Mouse (Mus musculus): ENCODE results near the gene Wasf2. TPM values are rescaled to one million over a fixed set of nuclear protein-coding genes. Genes with fewer than 3 reads are reported as not detected.
A peak's percentile ranks its signal among the peaks of the same experiment; 100 is the strongest.

The Wasf2 gene
- polyA plus RNA-seq, 1 experiment from 2014 or later, result 73.7 TPM

GRCm38 (mm10) chr4:133106691-133107090 lies 23.6 kb upstream of the Wasf2 start:
- H3K27ac ChIP-seq, result no peak overlapping the region
- H3K9me3 ChIP-seq (replicated peaks), result no peaks in the 10 kb centered on the region
- peaks cover 44% of the 10 kb centered on the region for H3K4me1 ChIP-seq
- H3K27me3 ChIP-seq (ENCODE audit: low read depth, poor library complexity, severe bottlenecking), result no peaks in the 10 kb centered on the region
- WGBS, result 95% methylated on average over 7 of the region's 7 CpGs
- no peak overlapping the region for H3K4me3 ChIP-seq
- H3K36me3 ChIP-seq, result no peaks in the 10 kb centered on the region
- no peak for DNase-seq (ENCODE audit: low spot score)

- Histone ChIP-seq H3K27ac (peak overlapping the region; percentile 87), H3K27me3 (ENCODE audit: low read depth, poor library complexity, severe bottlenecking) (no peaks in the 10 kb centered on the region), H3K9me3 (replicated peaks) (no peaks in the 10 kb centered on the region), H3K4me3 (peak overlapping the region; percentile 7; the same call in 1 of the 2 replicates), H3K4me1 (peaks cover 55% of the 10 kb centered on the region), H3K36me3 (no peaks in the 10 kb centered on the region)
- DNase-seq (ENCODE audit: low spot score), result no peak
- 59% methylated on average over 13 of the region's 13 CpGs for WGBS
These were observed 22.5 kb upstream of the Wasf2 start for GRCm38 (mm10) chr4:133107788-133108281.

GRCm38 (mm10) chr4:133108481-133109334 lies 21.6 kb upstream of the Wasf2 start:
- no peaks in the 10 kb centered on the region for H3K36me3 ChIP-seq
- peak overlapping the region; percentile 87 for H3K27ac ChIP-seq
- peak; percentile 65 for DNase-seq (ENCODE audit: low spot score)
- H3K4me1 ChIP-seq, result peaks cover 58% of the 10 kb centered on the region
- no peaks in the 10 kb centered on the region for H3K27me3 ChIP-seq (ENCODE audit: low read depth, poor library complexity, severe bottlenecking)
- no peaks in the 10 kb centered on the region for H3K9me3 ChIP-seq (replicated peaks)
- 54% methylated on average over 13 of the region's 13 CpGs for WGBS
- peak overlapping the region; percentile 7; the same call in 1 of the 2 replicates for H3K4me3 ChIP-seq

DNA sequence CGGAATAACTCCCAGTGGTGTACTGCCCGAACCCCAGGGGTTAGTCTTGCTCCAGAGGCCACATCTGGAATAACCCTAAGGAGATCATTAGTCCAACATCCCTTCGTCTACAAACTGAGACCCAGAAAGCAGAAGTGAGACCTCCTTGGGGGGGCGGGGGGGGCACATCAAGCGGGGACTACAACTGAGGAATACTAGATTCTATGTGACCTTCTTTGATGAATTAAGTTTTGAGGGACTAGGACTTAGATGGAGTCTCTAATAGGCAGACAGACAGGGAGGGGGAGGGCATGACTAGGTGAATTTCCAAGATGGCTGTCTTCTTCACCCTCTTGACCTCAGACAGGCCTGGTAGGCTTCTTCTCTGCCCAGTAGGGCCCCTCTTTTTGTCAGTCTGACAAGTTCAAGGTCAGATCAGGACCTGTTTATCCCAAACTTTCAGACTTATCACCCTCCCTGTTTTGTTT lies 20.9 kb upstream of the Wasf2 start:
- peaks cover 53% of the 10 kb centered on the region for H3K4me1 ChIP-seq
- H3K4me3 ChIP-seq, result 0 out of 2 replicates have a peak overlapping the region, but pooled peaks have one; percentile 7
- peak overlapping the region; percentile 87 for H3K27ac ChIP-seq
- WGBS, result 35% methylated on average over 5 of the region's 5 CpGs
- no peaks in the 10 kb centered on the region for H3K9me3 ChIP-seq (replicated peaks)
- no peaks in the 10 kb centered on the region for H3K27me3 ChIP-seq (ENCODE audit: low read depth, poor library complexity, severe bottlenecking)
- no peak for DNase-seq (ENCODE audit: low spot score)
- H3K36me3 ChIP-seq, result no peaks in the 10 kb centered on the region

DNA sequence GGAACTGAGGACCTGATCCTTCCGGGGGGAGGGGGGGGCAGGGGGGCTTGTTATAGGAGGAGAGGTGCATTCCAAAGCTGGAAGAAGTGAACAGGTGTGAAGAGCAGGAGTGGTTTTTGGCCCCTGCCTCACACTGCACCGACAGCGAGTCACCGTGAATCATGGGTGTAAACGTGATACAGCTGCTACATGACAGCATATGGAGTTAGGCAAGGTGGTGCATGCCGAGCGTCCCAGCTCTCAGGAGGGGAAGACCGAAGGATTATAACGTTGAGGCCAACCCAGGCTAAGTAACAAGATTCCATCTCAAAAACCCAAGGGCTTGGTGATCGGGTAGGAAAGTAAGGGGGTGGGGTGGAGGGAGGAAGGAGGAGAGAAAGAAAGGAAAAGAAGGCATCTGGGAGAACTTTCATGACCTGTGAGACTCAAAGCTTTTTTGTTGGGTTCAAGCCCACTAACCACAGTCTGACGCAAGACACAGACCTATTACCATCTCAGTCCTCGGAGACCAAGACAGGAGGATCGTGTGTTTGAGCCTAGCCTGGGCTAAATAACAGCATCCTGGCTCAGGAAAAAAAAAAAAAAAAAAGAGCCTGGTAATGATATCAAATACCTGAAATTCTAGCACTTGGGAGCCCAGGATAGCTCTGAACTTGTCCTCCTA lies 18.0 kb upstream of the Wasf2 start:
- Histone ChIP-seq H3K4me3 (no peak overlapping the region), H3K36me3 (no peaks in the 10 kb centered on the region), H3K9me3 (replicated peaks) (no peaks in the 10 kb centered on the region), H3K4me1 (peaks cover 71% of the 10 kb centered on the region), H3K27ac (peak overlapping the region; percentile 47; the same call in 1 of the 2 replicates), H3K27me3 (ENCODE audit: low read depth, poor library complexity, severe bottlenecking) (no peaks in the 10 kb centered on the region)
- no peak for DNase-seq (ENCODE audit: low spot score)
- 52% methylated on average over 13 of the region's 13 CpGs for WGBS

- Histone ChIP-seq H3K36me3 (no peaks in the 10 kb centered on the region), H3K4me3 (no peak overlapping the region; the same call in 1 of the 2 replicates), H3K27me3 (ENCODE audit: low read depth, poor library complexity, severe bottlenecking) (no peaks in the 10 kb centered on the region), H3K27ac (peak overlapping the region; percentile 76), H3K4me1 (peaks cover 69% of the 10 kb centered on the region), H3K9me3 (replicated peaks) (no peaks in the 10 kb centered on the region)
- no peak for DNase-seq (ENCODE audit: low spot score)
- WGBS, result 53% methylated on average over 6 of the region's 6 CpGs
These were observed 16.9 kb upstream of the Wasf2 start for GRCm38 (mm10) chr4:133113351-133113882.

GRCm38 (mm10) chr4:133114762-133115161 lies 15.5 kb upstream of the Wasf2 start:
- Histone ChIP-seq H3K4me3 (no peak overlapping the region), H3K9me3 (replicated peaks) (no peaks in the 10 kb centered on the region), H3K4me1 (peaks cover 56% of the 10 kb centered on the region), H3K36me3 (no peaks in the 10 kb centered on the region), H3K27ac (no peak overlapping the region), H3K27me3 (ENCODE audit: low read depth, poor library complexity, severe bottlenecking) (no peaks in the 10 kb centered on the region)
- WGBS, result 79% methylated on average over 3 of the region's 3 CpGs
- DNase-seq (ENCODE audit: low spot score), result no peak

GRCm38 (mm10) chr4:133115721-133116429 lies 14.4 kb upstream of the Wasf2 start:
- no peaks in the 10 kb centered on the region for H3K36me3 ChIP-seq
- peak overlapping the region; percentile 92 for H3K27ac ChIP-seq
- H3K4me3 ChIP-seq, result no peak overlapping the region
- DNase-seq (ENCODE audit: low spot score), result no peak
- no peaks in the 10 kb centered on the region for H3K9me3 ChIP-seq (replicated peaks)
- no peaks in the 10 kb centered on the region for H3K27me3 ChIP-seq (ENCODE audit: low read depth, poor library complexity, severe bottlenecking)
- 86% methylated on average over 14 of the region's 14 CpGs for WGBS
- peaks cover 57% of the 10 kb centered on the region for H3K4me1 ChIP-seq

DNA sequence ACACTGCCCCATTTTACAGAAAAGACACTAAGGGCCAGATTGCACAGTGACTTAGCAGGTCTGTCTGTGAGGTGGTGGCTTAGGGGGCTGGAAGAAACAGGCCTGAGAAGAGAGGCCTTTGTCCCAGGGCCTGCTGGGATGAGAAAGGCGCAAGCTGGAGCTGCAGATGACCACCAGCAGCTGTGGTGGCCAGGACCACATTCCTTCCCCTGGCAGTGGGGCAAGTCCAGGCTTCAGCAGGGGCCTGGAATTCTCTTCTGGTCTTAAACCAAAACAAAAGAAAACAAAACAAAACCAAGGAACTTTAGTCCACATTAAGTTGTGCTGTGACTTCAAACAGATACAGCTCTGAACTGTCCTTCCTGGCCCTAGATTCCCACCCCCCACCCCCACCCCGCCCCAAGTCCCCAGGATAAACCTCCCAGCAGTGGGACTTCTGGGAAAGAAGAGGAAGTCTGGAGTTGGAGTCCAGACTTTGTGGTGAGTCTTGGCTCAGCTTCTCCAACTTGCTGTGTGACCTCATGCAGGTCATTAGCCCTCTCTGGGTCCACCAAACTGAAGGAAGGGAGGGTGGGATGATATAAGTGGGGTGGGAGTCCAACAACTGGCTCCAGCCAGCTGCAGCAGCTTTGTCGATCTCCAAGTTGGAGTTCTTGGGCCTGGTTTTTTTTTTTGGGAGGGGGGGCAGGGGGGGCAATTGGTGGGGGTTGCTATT lies 13.4 kb upstream of the Wasf2 start:
- no peaks in the 10 kb centered on the region for H3K9me3 ChIP-seq (replicated peaks)
- peak overlapping the region; percentile 32 for H3K4me3 ChIP-seq
- peak overlapping the region; percentile 92 for H3K27ac ChIP-seq
- DNase-seq (ENCODE audit: low spot score), result no peak
- peaks cover 64% of the 10 kb centered on the region for H3K4me1 ChIP-seq
- no peaks in the 10 kb centered on the region for H3K27me3 ChIP-seq (ENCODE audit: low read depth, poor library complexity, severe bottlenecking)
- H3K36me3 ChIP-seq, result no peaks in the 10 kb centered on the region
- WGBS, result 49% methylated on average over 3 of the region's 3 CpGs

DNA sequence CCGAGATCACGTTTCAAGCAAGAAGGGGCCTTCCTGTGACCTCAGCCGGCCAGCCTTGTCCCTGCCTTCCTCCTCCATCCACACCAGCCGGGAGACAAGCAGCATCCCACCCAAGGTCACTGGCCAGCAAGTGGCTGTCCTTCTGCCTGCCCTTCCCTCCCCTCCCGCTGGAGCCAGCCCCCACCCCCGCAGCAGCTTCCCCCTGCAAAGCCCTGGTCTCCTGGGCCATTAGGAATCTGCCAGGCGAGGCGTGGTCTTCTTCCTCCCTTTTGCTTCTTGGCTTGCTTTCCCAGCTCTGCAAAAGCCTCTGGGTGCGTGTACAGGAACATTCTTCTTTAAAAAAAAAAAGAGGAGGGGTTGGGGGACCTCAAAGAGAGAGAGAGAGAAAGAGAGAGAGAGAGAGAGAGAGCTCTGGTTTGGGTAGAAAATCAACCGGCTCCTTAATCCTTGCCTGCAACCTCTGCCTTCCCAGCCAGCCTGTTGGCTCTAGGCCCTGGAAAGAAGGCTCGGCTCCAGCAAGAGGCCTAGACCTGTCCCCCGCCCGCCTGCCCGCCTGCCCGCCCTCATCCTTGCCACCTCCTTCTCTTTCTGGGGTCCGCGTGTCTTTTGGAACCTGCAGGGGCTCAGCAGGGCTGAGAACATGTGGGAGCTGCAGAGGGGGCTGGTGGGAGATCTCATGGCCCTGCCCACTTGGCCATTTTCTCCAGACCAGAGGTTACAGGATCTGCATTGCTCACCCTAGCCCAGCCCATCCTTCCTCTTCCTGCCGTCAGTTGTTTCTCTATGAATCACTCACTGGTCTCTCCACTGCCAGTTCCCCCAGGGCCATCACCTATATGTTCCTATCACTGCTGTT lies 12.5 kb upstream of the Wasf2 start:
- no peaks in the 10 kb centered on the region for H3K27me3 ChIP-seq (ENCODE audit: low read depth, poor library complexity, severe bottlenecking)
- peak; percentile 68 for DNase-seq (ENCODE audit: low spot score)
- H3K36me3 ChIP-seq, result no peaks in the 10 kb centered on the region
- H3K9me3 ChIP-seq (replicated peaks), result no peaks in the 10 kb centered on the region
- H3K4me1 ChIP-seq, result peaks cover 60% of the 10 kb centered on the region
- WGBS, result 12% methylated on average over 18 of the region's 18 CpGs
- H3K4me3 ChIP-seq, result peak overlapping the region; percentile 32
- H3K27ac ChIP-seq, result peak overlapping the region; percentile 92

GRCm38 (mm10) chr4:133118775-133119375 lies 11.4 kb upstream of the Wasf2 start:
- H3K4me1 ChIP-seq, result peaks cover 50% of the 10 kb centered on the region

More at GRCm38 (mm10) chr4:133118775-133119375, 11.4 kb upstream of the Wasf2 start:
- Histone ChIP-seq H3K9me3 (replicated peaks) (no peaks in the 10 kb centered on the region), H3K4me3 (no peak overlapping the region), H3K36me3 (no peaks in the 10 kb centered on the region), H3K27me3 (ENCODE audit: low read depth, poor library complexity, severe bottlenecking) (no peaks in the 10 kb centered on the region), H3K27ac (no peak overlapping the region)
- no peak for DNase-seq (ENCODE audit: low spot score)
- 89% methylated on average over 6 of the region's 6 CpGs for WGBS

All from limb, embryonic 10.5 days (tissue).